Mouse (Mus musculus) heart, postnatal 4 days (tissue): ENCODE data around the gene Olfr56. TPM values are rescaled to one million over a fixed set of nuclear protein-coding genes. Genes with fewer than 3 reads are reported as not detected.
"Not testable (repeated sequence)": the region's sequence is repeated elsewhere in the genome, so short reads cannot be mapped to it uniquely, and the experiment has no call there.

Experiments used
- DNase-seq: peaks from one replicate; pipeline ENCODE4 v3.0.0; 2021
- total RNA-seq, 2 experiments: library from RNA; stranded (reverse); gene quantifications; 2 replicates each; pipeline ENCODE4 v1.2.3; 2021

The Olfr56 gene
- total RNA-seq, 2 experiments from 2014 or later, result 0.18 TPM; not detected in 1

DNA sequence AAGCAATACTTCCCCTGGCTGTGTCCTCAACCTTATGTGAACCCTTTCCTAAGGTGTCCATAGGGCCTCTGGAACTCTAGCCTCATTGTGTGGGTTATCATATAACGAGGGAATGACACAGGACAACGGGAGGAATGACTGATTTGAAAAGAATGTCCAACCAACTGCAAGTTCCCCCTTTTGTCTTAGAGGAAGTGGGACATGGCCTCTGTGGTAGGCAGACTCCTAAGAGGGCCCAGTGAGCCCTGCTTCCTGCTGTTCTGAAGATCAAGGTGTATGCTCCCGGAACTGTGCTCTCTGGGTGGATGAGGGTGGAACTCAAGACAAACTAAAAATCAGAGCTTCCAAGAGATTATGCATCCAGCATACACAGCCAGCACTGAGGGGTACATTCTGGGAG lies 81.4 kb downstream of the Olfr56 start:
- not testable (repeated sequence) for DNase-seq

DNA sequence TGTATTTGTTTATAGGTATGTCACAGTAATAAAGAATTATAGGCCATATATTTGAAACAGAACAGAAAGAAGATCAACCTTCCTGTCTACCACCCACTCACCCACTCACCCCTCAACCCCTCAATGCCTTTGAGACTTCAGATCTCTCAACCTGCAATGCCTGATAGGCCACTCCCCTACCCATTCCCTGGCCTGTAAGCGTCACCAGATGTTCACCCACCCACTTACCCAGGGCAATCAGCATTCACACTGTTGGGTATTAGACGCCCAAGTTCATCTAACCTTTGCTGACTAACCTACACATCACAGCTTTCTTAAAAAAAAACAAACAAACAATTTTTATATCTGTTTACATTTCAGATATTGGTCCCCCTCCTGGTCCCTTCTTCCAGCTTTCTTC lies 83.2 kb downstream of the Olfr56 start:
- not testable (repeated sequence) for DNase-seq

DNA sequence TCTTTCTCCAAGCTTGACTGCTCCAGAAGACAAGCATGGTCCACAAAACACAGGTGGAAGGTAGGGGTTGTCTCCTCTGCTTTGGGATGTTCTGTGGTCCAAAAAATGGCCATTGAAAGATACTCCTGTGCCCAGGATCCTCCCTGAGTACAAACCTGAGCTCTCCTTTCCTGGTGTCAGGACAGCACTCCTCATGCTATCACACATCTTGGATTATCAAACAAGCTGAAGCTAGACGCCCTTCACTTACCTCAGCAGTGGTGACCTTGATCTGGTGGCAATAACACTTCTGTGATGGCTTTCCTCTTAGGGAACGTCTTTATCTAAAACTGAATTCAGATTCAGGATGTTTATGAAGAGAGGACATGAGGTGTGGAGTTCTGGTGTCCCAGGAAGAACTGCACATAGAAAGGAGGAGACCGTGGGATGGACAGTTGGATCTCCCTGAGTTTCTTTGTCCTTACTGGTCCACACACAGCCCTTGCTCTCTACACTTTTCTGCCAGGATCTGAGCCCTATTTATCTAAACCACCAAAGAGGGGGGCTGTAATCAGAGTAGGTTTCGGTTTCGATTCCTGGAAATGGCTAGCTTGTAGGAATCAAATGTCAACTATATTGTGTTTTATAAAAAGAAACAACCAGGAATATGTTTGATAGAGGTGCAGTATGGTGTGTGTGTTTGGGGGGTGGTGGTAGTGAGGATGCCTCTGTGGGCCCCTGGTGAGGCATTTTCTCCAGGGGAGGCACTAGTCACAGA lies 85.2 kb downstream of the Olfr56 start, which contains the start of gene Tgtp2:
Gene Tgtp2 (minus strand): TSS at position 494 of the 757 bp plus-strand sequence.
- DNase-seq, result not testable (repeated sequence)

DNA sequence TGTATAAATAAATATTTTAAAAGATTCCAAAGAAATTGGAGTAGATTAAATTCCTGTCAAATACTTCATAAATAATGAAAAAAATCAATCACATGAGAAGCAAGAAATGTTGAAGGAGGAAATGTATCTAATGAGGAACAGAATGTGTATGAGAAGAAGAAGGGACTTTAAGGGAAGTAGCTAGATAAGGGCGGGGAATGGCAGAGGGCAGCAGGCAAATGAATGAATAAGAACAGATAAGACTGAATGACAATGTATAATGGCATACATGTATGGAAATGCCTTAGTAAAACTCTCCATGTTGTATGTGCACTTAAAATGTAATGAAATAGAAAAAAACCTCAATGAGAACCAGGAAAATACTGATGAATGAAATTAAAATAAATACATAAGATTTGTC lies 89.7 kb downstream of the Olfr56 start:
- no peak for DNase-seq

DNA sequence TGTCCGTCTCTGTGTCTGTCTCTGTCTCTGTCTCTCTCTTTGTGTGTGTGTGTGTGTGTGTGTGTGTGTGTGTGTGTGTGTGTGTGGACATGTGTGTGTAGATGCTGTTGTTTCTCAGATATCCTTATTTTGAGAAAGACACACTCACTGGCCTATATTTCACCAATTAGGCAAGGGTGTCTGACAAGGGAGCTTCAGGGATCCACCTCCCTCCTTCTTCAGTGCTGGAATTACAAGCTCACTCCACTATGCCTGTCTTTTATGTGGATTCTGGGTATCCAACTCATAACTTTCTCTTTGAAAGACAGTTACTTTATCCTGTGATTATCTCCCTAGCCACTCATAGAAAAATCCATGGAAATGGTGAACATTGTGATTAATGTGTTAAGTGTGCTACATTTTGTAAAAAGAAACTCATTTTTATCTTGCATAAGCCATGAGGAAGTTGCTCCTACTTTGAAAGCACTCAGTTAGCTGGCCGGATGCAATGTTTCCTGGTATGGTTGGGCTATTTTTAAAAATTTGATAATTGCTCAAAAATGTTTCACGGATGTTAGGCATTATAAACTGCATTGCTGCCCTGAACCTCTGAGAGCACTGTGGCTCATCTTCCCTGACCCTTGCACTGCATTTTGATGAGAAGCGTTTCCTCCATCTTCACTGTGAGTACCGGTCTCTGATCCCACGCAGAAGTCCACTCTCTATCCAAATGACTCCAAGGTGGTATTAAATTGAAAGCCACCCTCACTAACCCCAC lies 97.5 kb downstream of the Olfr56 start, which contains the start of gene Ifi47:
Gene Ifi47 (plus strand): TSS at position 587 of the 757 bp plus-strand sequence.
- DNase-seq, result peak; percentile 41

DNA sequence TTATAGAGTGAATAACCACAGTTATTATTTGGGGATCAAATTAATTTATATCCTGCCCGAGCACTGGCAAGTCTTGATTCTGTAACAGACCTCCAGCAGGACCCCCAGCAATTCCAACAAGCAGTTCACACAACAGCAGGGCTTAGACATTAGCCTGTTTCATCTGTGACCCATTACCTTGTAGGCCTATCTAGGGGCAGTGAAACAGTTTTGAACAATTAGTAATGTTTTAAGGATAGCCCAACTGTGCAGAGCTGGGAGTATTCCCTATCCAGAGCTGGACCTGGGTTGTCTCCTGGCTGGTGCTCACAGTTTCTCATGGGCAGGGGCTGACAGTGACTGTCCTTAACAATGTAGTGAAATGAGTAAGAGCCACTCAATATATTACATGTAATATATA lies 98.3 kb downstream of the Olfr56 start:
- no peak for DNase-seq

DNA sequence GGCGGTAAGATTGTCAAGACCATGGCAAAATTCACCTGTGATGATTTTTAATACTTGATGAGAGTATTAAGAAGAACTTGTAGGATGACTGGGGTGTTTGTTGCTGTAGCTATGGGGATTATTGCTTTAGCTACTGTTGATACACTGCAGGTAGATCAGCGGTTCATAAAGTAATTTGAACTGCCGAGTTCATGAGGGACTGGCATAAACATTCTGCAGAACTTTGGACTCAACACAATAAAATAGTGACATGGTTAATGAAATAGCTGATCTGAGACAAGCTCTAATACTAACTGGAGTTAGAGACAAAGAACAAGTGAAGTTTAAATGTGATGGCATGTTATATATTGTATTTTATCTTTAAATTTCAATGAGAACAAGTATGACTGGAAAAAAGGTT lies 100.0 kb downstream of the Olfr56 start:
- no peak for DNase-seq

DNA sequence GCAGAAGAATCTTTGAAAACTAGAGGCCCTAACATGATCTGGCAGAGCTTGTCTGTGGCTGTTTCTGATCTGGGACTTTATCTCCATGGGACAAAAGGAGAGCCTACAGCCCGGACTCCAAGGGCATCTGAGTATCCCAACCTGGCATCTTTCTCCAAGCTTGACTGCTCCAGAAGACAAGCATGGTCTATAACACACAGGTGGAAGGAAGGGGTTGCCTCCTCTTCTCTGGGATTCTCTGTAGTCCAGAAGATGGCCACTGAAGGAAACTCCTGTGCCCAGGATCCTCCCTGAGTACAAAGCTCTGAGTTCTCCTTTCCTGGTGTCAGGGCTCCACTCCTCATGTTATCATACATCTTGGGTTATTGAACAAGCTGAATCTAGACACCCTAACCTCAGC lies 101.9 kb downstream of the Olfr56 start:
- DNase-seq, result no peak

DNA sequence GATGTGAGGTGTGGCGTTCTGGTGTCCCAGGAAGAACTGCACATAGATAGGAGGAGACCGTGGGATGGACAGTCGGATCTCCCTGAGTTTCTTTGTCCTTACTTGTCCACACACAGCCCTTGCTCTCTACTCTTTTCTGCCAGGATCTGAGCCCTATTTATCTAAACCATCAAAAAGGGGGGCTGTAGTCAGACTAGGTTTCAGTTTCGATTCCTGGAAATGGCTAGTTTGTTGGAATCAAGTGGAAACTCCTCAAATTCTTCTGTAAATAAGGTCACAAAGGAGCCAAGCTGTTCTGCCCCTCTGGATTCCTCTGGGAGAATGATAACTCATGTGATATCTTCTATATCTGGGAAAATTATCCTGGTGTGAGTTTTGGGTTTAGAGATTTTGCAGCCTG lies 102.7 kb downstream of the Olfr56 start:
- no peak for DNase-seq

DNA sequence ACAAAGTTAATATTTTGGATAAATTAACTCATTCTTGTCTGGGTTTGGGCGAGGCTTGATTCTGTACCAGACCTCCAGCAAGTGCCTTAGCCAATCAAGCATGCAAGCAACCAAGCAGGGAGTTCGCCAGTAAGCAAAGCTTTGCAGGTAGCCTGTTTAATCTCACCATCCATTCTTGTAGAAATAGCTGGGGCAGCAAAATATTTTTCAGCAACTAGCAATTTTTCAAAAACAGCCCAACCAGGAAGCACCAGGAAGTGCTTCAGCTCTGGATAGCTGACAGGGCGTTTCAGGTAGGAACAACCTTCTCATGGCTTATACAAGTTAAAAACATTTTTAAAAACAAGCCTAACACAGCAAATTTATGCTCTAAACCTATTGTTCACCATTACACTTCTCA lies 103.2 kb downstream of the Olfr56 start:
- no peak for DNase-seq

DNA sequence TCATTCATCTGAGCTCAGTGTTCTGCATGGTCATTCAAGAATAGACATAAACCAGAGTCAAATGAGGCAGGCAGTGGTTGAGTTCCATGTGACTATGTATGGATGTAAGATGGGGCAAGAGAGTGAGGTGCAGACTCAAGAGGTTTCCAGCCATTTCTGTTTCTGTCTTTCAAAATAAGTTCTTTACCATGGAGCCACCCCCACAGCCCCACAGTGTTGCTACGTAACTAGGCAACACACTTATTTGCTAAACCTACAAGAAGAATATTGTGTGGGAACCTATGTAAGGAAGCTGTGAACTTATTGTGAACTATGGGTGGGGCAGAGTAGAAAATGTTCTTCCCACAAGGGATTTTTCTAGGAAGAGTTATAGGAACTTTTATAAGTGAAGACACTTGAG lies 104.5 kb downstream of the Olfr56 start:
- DNase-seq, result no peak

DNA sequence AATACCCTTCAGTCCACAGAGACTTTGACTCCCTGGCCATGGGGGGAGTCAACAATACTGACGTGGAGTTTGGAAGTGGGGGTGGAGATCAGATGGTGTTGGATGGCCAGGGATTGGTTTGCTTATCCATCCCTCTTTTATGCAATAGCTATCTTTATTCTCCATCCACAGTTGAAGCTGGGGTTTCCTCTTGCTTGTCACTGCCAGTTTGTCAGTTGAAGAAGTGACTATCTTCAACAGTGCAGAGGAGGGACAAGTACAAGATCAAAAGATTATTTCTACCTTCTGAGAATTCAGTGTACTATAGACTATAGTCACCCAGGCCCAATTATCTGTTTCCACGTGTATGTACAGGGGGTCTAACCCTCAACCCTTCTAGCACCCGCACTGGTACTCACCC lies 105.1 kb downstream of the Olfr56 start:
- DNase-seq, result no peak

DNA sequence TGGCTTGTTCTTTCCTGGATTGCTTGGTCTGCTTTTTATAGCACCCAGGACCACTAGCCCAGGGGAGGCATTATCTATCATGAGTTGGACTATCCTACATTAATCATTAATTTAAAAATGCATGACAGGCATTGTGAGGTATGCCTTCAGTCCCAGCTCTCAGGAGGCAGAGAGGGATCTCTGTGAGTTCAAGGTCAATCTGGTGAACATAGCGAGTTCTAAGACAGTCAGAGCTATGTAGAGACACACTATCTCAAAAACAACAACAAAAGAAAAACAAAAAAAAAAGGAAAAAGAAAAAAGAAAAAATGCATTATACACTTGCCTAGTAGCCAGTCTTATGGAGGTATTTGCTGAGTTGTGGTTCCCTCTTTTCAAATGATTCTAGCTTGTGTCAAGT lies 105.7 kb downstream of the Olfr56 start:
- no peak for DNase-seq

DNA sequence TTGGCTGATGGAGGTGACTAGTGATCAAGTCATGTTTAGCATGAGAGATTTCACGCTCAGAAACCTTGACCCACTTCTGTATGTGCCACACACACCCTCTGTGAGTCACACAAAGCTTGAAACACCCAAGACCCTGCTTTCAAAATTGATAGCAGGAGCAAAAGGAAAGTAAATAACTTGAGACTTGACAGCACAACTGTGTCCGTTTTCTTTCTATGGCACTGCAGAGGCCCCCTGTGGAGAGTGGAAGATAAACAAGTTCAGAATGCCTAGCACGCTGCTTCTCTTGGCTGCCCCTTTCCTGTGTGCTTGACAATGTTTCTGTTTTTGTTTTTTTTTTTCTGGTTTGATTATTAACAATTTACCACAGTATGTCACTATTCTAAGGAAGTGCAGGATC lies 106.2 kb downstream of the Olfr56 start:
- no peak for DNase-seq

DNA sequence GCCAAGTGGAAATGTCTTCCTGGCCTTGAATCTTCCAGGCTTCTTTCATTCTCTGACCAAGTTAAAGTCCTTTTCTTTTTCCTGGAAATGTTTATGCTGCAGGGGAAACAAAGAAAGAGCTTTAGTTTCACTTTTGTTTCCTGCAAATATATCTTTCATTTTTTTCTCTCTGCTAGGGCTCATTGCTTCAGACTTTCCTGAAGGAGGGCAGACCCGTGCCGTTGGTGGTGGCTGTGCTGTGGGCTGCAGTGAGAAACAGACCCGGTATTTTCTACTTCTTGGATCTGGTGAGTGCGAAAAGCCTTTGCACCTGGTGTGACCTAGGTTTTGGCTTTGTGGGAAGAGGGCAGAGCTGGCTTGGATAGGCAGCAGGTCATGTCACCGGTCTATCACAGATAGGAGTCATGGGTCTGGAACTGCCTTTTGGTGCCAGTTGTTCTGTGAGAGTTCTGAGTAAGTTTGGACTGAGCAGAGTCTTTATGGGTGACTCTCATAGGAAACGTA lies 108.2 kb downstream of the Olfr56 start:
- DNase-seq, result no peak

DNA sequence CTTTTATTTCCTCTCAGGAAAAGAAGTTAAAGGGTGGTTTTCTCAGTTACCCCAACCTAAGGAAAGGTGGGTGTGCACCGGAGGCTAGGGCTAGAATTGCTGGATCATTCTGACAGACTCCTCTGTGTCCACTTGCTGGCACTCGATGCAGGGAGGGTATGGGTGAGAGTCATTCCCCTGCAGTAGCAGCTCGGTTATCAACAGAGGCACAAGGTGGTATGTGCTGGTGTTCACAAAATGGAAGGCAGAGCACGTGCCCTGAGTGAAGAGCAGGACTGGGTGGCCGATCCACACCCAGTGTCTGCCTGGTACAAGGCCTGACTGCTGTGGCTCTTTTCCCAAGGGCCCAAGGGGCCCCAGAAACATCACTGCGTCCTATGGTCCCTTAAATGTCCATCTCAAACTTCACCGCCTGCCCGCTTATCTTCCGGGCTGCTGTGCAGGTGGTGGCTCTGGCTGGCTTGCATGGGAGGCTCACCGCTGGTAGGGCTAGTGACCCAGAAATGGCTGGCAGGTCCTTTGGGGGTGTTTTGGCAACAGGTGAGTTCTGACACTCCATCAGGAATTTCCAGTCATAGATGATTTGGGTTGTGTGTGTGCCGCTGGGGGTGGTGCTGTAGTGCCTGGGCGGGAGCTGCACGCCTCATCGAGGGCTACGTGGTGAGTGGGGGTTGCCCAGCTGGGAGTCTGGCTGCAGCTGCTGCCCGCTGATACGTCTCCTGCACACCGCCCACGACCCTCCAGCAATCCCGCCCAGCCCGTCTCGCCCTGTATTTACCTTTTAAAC lies 109.3 kb downstream of the Olfr56 start:
- DNase-seq, result peak; percentile 28

DNA sequence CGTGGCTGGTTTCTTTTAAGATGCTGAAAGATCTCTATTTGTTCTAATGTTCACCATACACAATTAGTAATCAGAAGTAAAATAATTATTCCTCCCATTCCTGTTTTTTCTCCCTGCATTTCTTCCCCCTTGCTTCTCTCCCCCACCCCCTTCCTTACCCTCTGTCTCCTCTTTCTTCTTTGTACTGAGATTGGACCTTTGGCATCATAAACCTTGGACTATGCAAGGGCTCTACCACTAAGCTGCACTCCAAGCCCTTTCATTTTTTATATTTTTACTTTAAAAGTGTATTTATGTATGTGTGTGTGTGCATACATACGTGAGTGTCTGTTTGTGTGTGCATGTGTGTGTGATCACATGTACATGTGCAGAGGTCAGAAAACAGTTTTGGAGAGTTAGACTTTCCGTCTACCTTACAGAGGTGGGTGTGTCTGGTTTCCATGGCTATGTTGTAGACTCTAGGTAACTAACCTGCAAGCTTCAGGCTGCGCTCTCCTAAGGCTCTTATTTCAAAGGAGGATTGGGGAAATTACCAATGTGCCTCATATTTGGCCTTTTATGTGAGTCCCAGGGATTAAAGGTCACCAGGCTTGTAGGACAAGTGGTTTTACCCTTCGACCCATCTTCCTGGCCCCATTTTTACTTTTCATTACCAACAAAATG lies 110.4 kb downstream of the Olfr56 start:
- DNase-seq, result no peak

DNA sequence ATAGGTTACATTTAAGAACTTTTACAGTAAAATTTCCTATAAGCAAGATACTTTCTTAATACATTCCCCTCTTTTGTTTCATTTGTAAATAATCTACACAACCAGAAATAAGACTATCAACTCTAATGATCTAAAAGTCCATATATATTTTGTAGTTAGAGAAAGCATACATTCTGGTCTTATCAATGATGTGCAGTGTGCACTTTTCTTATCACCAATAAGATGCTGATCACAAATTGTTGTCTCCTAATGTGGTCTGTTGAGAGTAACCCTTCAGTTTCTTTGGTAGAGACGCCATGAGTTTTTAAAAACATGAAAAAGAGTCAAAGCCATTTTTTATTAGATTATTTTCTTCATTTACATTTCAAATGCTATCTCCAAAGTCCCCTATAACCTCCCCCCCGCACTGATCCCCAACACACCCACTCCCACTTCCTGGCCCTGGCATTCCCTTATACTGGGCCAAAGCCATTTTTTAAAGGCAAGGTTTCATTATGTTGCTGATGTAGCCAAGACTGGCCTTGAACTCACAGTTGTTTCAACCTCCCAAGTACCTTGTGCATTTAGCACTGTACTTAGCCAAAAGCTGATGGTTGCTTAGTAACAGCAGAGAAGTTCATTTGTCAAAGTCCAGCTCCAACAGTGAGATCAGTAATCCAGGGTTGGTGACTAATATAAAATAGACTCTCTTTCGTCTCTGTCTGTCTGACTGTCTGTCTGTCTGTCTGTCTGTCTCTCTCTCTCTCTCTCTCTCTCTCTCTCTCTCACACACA lies 111.2 kb downstream of the Olfr56 start:
- no peak for DNase-seq

DNA sequence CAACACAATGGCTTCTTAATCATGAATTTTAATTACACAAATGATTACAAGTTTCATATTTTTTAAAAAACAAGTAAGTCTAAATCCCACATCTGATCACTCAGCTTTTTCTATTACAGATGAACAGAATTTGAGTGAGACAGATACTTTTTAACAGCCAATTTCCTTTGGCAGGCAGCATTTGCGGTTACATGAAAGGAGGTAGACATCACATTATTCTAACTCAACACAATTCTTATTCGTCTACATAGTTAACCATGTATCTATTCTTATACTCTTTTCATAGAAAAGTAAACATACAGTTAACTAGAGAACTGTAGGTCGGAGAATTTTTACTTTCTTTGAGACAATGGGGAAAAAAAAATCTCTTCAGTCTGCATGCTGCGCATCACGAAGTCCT lies 111.9 kb downstream of the Olfr56 start:
- DNase-seq, result no peak

DNA sequence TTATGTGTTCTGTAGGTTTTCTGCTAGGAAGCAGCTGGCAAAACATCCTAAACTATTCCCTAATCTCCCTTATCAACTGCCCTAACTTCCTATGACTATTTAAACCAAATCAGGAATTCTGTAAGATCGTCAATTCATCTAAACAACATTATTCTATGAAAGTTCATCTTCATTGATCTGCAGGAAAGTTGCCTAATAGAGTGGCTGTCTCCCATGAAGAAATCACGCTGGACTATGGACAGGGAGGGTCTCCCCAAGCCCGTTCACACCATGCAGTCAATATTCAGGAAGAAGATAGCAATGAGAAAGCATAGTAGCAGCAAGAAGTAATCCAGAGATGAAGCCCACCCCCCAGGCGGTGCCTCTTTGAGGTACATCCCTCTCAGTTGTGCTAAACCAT lies 112.5 kb downstream of the Olfr56 start:
- no peak for DNase-seq

DNA sequence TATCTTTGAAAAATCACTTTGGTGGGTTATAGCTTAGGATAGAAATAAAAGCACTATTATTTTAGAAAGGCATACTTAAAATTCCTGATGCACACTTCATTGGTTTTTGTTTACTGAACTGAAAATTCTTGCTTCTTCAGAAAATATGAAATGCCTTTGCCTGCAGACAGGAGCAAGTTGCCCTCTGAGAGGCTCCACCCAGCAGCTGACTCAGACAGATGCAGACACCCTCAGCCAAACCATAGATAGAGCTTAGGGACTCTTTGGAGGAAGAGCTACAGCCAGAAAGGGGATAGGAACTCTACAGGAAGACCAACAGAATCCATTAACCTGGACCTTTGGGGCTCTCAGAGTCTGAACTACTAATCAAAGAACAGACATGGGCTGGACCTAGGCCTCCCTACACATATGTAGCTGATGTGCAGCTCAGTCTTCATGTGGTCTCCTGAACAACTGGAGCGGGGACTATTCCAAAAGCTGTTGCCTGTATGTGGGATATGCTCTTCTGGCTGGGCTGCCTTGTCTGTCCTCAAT lies 113.4 kb downstream of the Olfr56 start:
- no peak for DNase-seq
